Mouse (Mus musculus) activated CD4-positive, CD25-positive, alpha-beta regulatory T cell, adult 4 months (primary cell): Measurements from ENCODE around the gene Pacsin3. TPM values are rescaled to one million over a fixed set of nuclear protein-coding genes. Genes with fewer than 3 reads are reported as not detected.

Source experiments
- ATAC-seq: one replicate; pipeline ENCODE4 v1.8.0; 2017
- polyA plus RNA-seq, 2 experiments: library from polyadenylated mRNA; unstranded; fragments of 100-300 nt; shearing (Covaris generic); gene quantifications; one replicate each; pipeline ENCODE4 v1.2.1; 2017

Gene Pacsin3
- polyA plus RNA-seq, 2 experiments from 2014 or later: 0.61 to 1.0 TPM

GRCm38 (mm10) chr2:91259493-91259892 lies 3.7 kb downstream of the Pacsin3 start:
- ATAC-seq: no peak

GRCm38 (mm10) chr2:91263692-91264660 lies 8.2 kb downstream of the Pacsin3 start:
- no peak for ATAC-seq

- peak; percentile 100 for ATAC-seq
These were observed 9.2 kb downstream of the Pacsin3 start, which contains the start of gene Arfgap2 for GRCm38 (mm10) chr2:91264711-91265681. Gene Arfgap2, plus strand, starts transcription at chr2:91264974.

- ATAC-seq: no peak
These were observed 12.3 kb downstream of the Pacsin3 start for GRCm38 (mm10) chr2:91268042-91268441.

GRCm38 (mm10) chr2:91268706-91269105 lies 13.0 kb downstream of the Pacsin3 start:
- ATAC-seq: no peak

GRCm38 (mm10) chr2:91269687-91270133 lies 14.0 kb downstream of the Pacsin3 start:
- ATAC-seq: no peak

GRCm38 (mm10) chr2:91278749-91279371 lies 23.1 kb downstream of the Pacsin3 start:
- no peak for ATAC-seq

- ATAC-seq: no peak
These were observed 23.6 kb downstream of the Pacsin3 start for GRCm38 (mm10) chr2:91279372-91279755.

GRCm38 (mm10) chr2:91281366-91281765 lies 25.6 kb downstream of the Pacsin3 start:
- ATAC-seq: no peak

GRCm38 (mm10) chr2:91283972-91284371 lies 28.2 kb downstream of the Pacsin3 start:
- no peak for ATAC-seq

GRCm38 (mm10) chr2:91284375-91285199 lies 28.8 kb downstream of the Pacsin3 start:
- no peak for ATAC-seq

- ATAC-seq: no peak
These were observed 30.2 kb downstream of the Pacsin3 start for GRCm38 (mm10) chr2:91285885-91286505.

GRCm38 (mm10) chr2:91287563-91287962 lies 31.8 kb downstream of the Pacsin3 start:
- ATAC-seq: no peak

- no peak for ATAC-seq
These were observed 35.6 kb downstream of the Pacsin3 start for GRCm38 (mm10) chr2:91291197-91292007.

- no peak for ATAC-seq
These were observed 38.5 kb downstream of the Pacsin3 start for GRCm38 (mm10) chr2:91294226-91294625.

GRCm38 (mm10) chr2:91295895-91296294 lies 40.1 kb downstream of the Pacsin3 start:
- no peak for ATAC-seq

- no peak for ATAC-seq
These were observed 43.4 kb downstream of the Pacsin3 start for GRCm38 (mm10) chr2:91299156-91299555.

GRCm38 (mm10) chr2:91300784-91301183 lies 45.0 kb downstream of the Pacsin3 start:
- no peak for ATAC-seq

- no peak for ATAC-seq
These were observed 46.1 kb downstream of the Pacsin3 start for GRCm38 (mm10) chr2:91301836-91302235.

GRCm38 (mm10) chr2:91302845-91303244 lies 47.1 kb downstream of the Pacsin3 start:
- ATAC-seq: no peak
